Mouse (Mus musculus) skeletal muscle tissue, adult 2 months (tissue): ENCODE results near the gene Lipo3.
"Not testable (repeated sequence)": the region's sequence is repeated elsewhere in the genome, so short reads cannot be mapped to it uniquely, and the experiment has no call there.

Source experiments
- DNase-seq: peaks from one replicate; pipeline ENCODE4 v3.0.0-alpha.2; 2012; ENCODE audit warnings: low read depth, low spot score

Lipo3 gene

GRCm38 (mm10) chr19:33761287-33762086, at the start of gene Lipo3:
TSS of gene Lipo3 (minus strand) at chr19:33761951.
- not testable (repeated sequence) for DNase-seq

GRCm38 (mm10) chr19:33787359-33787758, 25.6 kb upstream of the Lipo3 start, which contains the start of gene Lipo1:
TSS of gene Lipo1 (minus strand) at chr19:33787459.
- not testable (repeated sequence) for DNase-seq

GRCm38 (mm10) chr19:33786576-33787277, 25.0 kb upstream of the Lipo3 start:
- no peak for DNase-seq

GRCm38 (mm10) chr19:33751259-33751658, 10.5 kb downstream of the Lipo3 start, which contains the start of gene Lipo2:
TSS of gene Lipo2 (minus strand) at chr19:33751359.
- DNase-seq = not testable (repeated sequence)

- not testable (repeated sequence) for DNase-seq
Observed at GRCm38 (mm10) chr19:33625152-33625551, 136.6 kb downstream of the Lipo3 start, which contains the start of gene Gm8978. TSS of gene Gm8978 (minus strand) at chr19:33625252.

GRCm38 (mm10) chr19:33589626-33590302, 172.0 kb downstream of the Lipo3 start:
- DNase-seq = peak; percentile 43

GRCm38 (mm10) chr19:33568551-33568950, 193.2 kb downstream of the Lipo3 start:
- DNase-seq = not testable (repeated sequence)

- no peak for DNase-seq
Observed at GRCm38 (mm10) chr19:33517680-33518079, 244.1 kb downstream of the Lipo3 start, which contains the start of gene Lipo4. TSS of gene Lipo4 (minus strand) at chr19:33517780.
